Mouse (Mus musculus) CD8-positive naive resting alpha-beta T cell, adult 2 months (primary cell): ENCODE results near the gene Kdelr3.

Experiments
- DNase-seq, 2 experiments: peaks; one replicate each; pipeline ENCODE4 v3.0.0; 2022; ENCODE audit warnings: low read depth in 2 of 2, low spot score in 2 of 2

The Kdelr3 gene

DNA sequence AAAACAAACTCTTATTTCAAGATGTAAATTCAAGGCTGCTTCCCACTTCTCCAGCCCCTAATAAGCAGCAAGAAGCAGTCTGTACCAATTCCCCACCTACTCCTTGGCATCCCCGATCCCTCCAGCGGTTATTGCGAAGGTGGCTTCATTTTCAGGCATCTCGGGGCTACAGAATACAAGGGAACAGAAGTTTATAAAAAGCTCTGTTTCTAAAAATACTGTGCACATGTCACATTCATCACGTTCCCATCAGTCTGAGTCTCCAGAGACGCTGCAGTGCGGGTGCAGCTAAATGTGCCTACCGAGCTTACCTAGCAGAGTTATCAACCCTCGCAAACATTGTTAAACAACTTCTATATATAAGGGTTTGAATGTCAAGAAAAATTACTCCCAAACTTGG lies 46.2 kb downstream of the Kdelr3 start:
- DNase-seq, result no peak

- DNase-seq, result no peak
These were observed 59.5 kb downstream of the Kdelr3 start for GRCm38 (mm10) chr15:79575543-79576222.

GRCm38 (mm10) chr15:79576947-79577346 lies 60.7 kb downstream of the Kdelr3 start:
- DNase-seq, result no peak
